Mouse (Mus musculus) hindbrain, embryonic 14.5 days (tissue): ENCODE data around the gene Cpsf6. TPM values are rescaled to one million over a fixed set of nuclear protein-coding genes. Genes with fewer than 3 reads are reported as not detected.

ENCODE experiments used
- ATAC-seq: fragments of 200-750 bp; cut with Nextera tagmentation; 2 replicates; pipeline ENCODE4 v1.8.0; 2017; ENCODE audit warnings: moderate number of reproducible peaks, mild to moderate bottlenecking, moderate TSS enrichment, moderate library complexity; ENCODE audit not compliant: low FRiP score
- DNase-seq: peaks from one replicate; pipeline ENCODE4 v3.0.0-alpha.2; 2015; ENCODE audit warnings: low spot score
- H3K27ac ChIP-seq: fragments of 300-500 bp; sonication (generic); 2 replicates; pipeline ENCODE4 v1.5.1; 2014; ENCODE audit warnings: mild to moderate bottlenecking, moderate library complexity
- H3K27me3 ChIP-seq: fragments of 300-500 bp; sonication (generic); 2 replicates; pipeline ENCODE4 v1.6.1; 2014; ENCODE audit warnings: mild to moderate bottlenecking, low read length, mixed read lengths; ENCODE audit not compliant: control insufficient read depth, insufficient read depth
- H3K36me3 ChIP-seq: fragments of 300-500 bp; sonication (generic); replicated peaks from 2 replicates; pipeline ENCODE4 v1.6.1; 2014; ENCODE audit not compliant: control insufficient read depth, insufficient read depth
- H3K4me1 ChIP-seq: fragments of 300-500 bp; sonication (generic); replicated peaks from 2 replicates; pipeline ENCODE4 v1.6.1; 2014; ENCODE audit warnings: antibody characterized with exemption, low read length, mixed read lengths; ENCODE audit not compliant: control insufficient read depth, insufficient read depth
- H3K4me2 ChIP-seq: fragments of 300-500 bp; sonication (generic); replicated peaks from 2 replicates; pipeline ENCODE4 v1.6.1; 2014; ENCODE audit warnings: mild to moderate bottlenecking, moderate library complexity
- H3K4me3 ChIP-seq: fragments of 300-500 bp; sonication (generic); replicated peaks from 2 replicates; pipeline ENCODE4 v1.5.1; 2014; ENCODE audit warnings: mild to moderate bottlenecking, low read length
- H3K9ac ChIP-seq: fragments of 300-500 bp; sonication (generic); 2 replicates; pipeline ENCODE4 v1.6.1; 2014
- H3K9me3 ChIP-seq: fragments of 300-500 bp; sonication (generic); 2 replicates; pipeline ENCODE4 v1.6.1; 2016; ENCODE audit warnings: low read length; ENCODE audit not compliant: control insufficient read depth
- WGBS: fragments of 180-500 bp; shearing (Covaris S2); extraction: QIAGEN DNeasy Blood & Tissue Kit; methylation state at CpG from one replicate; pipeline ENCODE4 v1.1.7; 2014; 5-methylcytosine and 5-hydroxymethylcytosine counted together
- polyA plus RNA-seq: library from polyadenylated mRNA; unstranded; fragments of >200 nt; fragmentation: Nextera tagmentation; extraction: Ambion mirVana; gene quantifications from 2 replicates; pipeline ENCODE4 v1.2.1, GENCODE M21; 2014

Gene Cpsf6
- polyA plus RNA-seq: 152 and 168 TPM in 2 replicates

DNA sequence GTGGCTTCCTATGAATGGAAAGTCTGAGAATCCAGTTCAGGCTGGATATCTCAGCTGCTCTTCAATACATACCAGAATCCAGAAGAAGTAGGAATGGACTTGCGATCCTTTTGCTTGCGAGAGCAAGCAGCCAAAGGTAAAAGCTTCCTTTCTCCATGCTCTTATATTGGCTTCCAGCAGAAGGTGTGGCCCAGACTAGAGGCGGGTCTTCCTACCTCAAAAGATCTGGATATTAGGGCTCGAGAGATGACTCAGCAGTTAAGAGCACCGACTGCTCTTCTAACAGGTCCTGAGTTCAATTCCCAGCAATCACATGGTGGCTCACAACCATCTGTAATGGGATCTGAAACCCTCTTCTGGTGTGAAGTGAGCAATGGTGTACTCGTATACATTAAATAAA lies at the start of gene Cpsf6:
TSS of gene Cpsf6 (minus strand) at position 108 of the 400 bp plus-strand sequence.
- WGBS: 89% methylated on average over 6 of the region's 6 CpGs
- DNase-seq (no peak), ATAC-seq (no peak)

DNA sequence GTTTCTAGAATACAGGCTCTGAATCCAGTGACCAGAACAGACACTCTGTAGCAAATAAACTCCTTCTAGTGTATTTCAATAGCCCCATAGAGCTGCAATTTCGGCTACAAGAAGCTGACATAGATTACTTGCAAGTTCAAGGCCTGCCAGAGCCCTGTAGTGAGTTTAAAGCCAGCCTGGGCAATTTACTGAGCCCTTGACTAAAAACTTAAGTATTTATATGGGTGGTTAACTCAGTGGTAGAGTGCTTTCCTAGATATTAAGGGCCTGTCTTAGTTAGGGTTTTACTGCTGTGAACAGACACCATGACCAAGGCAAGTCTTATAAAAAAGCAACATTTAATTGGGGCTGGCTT lies 46.8 kb upstream of the Cpsf6 start:
- Histone ChIP-seq H3K27me3 (no peaks in the 10 kb centered on the region), H3K4me2 (no peak overlapping the region), H3K4me3 (no peak overlapping the region), H3K4me1 (peaks cover 5% of the 10 kb centered on the region; the same call in 1 of the 2 replicates), H3K27ac (no peak overlapping the region), H3K36me3 (no peaks in the 10 kb centered on the region), H3K9me3 (no peaks in the 10 kb centered on the region), H3K9ac (no peak overlapping the region)
- 95% methylated on average over 1 of the region's 1 CpGs for WGBS
- no peak for DNase-seq
- ATAC-seq: no peak

More for the DNA sequence above, at the start of gene Cpsf6:
- Histone ChIP-seq H3K36me3 (no peaks in the 10 kb centered on the region), H3K9me3 (no peaks in the 10 kb centered on the region), H3K27me3 (no peaks in the 10 kb centered on the region), H3K9ac (no peak within 1 kb of the TSS), H3K4me3 (no peak within 1 kb of the TSS), H3K4me1 (peaks cover 5% of the 10 kb centered on the region), H3K4me2 (no peak within 1 kb of the TSS), H3K27ac (no peak within 1 kb of the TSS)

DNA sequence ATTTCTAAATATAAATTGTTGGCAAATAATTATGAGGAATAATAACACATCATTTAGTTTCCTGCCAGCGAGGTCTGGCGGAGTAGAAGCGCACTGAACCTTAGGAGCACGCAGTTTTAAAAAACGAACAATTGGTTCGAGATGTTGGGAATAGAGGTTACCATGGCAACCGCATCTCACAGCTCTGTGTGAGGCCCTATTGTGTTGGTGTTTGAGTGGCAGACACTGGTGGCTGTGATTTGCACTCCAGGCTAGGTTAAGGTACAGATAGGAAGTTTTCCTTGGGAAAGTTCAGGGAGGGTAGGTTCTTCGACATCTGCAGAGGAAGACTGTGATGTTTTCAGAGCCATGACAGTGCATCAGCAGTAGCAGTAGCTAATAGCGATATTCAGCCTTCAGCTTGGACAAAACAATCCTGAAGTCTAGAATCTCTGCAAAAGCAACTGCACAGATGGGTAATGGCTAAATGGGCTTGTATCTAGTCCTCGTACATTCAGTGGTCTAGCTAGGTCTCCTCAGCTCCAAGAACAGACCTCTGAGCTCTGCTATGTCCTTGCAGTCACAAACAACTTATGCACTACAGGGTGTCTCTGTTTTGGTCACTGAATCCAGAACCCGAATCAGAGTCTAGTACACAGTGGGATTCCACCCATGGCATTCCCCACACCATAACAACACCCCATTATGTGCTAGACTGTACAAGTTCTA lies 46.2 kb upstream of the Cpsf6 start:
- no peaks in the 10 kb centered on the region for H3K36me3 ChIP-seq
- H3K9me3 ChIP-seq: no peaks in the 10 kb centered on the region
- ATAC-seq (peak; percentile 83), DNase-seq (peak; percentile 70)
- H3K27me3 ChIP-seq: no peaks in the 10 kb centered on the region
- no peak overlapping the region for H3K27ac ChIP-seq
- 18% methylated on average over 11 of the region's 11 CpGs for WGBS
- no peak overlapping the region for H3K9ac ChIP-seq
- peaks cover 5% of the 10 kb centered on the region; the same call in 1 of the 2 replicates for H3K4me1 ChIP-seq
- no peak overlapping the region for H3K4me3 ChIP-seq
- 0 out of 2 replicates have a peak overlapping the region, but pooled peaks have one; percentile 6 for H3K4me2 ChIP-seq

DNA sequence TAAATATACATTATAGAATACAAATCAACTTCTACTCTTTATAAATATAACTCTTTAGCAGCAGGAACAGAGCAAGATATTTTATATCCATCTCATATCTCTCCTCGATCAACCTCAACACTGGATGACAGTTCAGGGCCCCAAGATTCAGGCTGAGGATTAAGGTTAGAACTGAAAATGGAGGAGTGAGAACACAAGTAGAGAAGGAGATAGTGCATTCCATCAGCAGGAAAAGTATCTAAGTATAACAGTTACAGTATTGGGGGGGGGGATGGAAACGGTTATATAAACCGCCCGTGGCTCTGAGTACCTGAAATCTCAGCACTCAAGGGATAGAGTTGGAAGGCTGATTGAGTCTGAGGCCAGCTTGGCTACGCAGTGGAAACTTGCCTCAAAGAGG lies 45.2 kb upstream of the Cpsf6 start:
- Histone ChIP-seq H3K9me3 (no peaks in the 10 kb centered on the region), H3K36me3 (no peaks in the 10 kb centered on the region), H3K4me1 (peaks cover 5% of the 10 kb centered on the region; the same call in 1 of the 2 replicates), H3K4me3 (no peak overlapping the region), H3K9ac (no peak overlapping the region), H3K27ac (no peak overlapping the region), H3K4me2 (no peak overlapping the region), H3K27me3 (no peaks in the 10 kb centered on the region)
- WGBS: 89% methylated on average over 5 of the region's 5 CpGs
- DNase-seq (no peak), ATAC-seq (no peak)

DNA sequence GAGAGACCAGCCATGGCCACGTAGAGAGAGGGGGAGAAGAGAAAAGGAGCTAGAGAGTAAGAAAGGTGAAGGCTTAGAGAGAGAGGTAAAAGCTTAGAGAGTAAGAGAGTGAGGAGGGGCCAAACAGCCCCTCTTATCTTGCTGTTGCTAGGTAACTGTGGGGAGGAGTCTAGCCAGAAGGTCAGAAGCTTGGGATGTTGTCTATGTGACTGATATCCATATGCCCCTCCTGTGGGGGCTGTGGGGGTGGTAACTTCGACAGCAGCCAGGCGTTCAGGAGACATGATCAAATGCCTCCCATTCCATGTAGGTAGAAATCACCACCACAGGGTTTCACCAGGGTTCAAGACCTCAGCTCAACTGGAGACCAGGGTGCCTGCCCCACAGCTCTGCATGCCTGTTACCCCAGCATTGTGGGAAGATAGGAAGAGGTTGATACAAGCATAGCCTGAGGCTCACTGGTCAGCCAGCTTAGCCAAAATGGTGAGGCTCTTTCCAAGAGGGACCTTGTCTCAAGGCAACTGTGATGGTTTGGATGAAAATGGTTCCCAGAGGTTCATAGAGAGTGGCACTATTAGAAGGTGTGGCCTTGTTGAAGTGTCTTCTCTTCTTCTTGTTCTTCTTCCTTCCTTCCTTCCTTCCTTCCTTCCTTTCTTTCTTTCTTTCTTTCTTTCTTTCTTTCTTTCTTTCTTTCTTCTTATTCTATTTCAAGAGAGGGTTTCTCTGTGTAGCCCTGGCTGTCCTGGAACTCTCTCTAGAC lies 44.5 kb upstream of the Cpsf6 start:
- no peak for DNase-seq
- no peak overlapping the region for H3K27ac ChIP-seq
- no peak overlapping the region for H3K9ac ChIP-seq
- 56% methylated on average over 3 of the region's 3 CpGs for WGBS
- H3K9me3 ChIP-seq: no peaks in the 10 kb centered on the region
- no peak overlapping the region for H3K4me2 ChIP-seq
- no peaks in the 10 kb centered on the region for H3K27me3 ChIP-seq
- no peak for ATAC-seq
- H3K4me1 ChIP-seq: peaks cover 5% of the 10 kb centered on the region; the same call in 1 of the 2 replicates
- no peaks in the 10 kb centered on the region for H3K36me3 ChIP-seq
- no peak overlapping the region for H3K4me3 ChIP-seq

DNA sequence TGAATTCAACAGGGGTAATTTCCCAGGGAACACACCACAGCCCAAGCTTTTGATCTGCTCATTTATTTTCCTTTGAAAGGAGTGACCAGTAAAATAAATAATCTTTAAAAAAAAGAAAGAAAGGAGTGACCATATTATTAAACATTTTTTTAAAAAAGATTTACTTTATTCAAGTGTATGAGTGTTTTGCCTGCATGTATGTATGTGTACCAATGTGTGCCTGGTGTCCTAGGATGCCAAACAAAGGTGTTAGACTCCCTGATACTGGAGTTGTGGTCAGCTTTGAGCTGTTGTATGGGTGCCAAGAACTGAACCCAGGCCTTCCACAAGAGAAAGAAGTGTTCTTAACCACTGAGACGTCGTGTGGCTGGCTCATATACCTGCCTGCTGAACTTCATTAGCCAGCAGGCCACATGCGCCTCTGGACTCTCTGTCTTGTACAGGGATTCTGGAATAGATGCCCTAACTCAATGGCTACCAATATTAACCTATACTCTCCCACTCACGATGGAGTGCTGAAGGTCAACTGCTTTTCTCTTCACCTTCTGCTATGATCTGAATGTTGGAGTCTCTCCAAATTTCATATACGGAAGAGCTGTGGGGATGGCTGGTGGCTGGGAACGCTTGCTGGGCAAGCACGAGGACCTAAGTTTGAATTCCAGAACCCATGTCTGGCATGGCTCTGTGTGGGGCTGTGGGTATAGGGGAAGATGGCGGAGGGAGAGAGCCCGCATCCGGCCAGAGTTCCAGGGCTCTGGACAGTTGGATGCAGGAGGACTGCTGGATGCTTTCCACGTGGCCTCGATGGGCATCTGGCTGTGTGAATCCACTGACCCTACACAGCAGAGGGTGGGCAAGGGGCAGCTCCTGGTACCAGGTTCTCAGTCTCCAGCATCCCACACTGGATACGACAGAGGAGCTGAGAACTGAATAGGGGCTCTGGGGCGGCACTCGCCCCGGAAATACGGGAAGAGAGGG lies 43.5 kb upstream of the Cpsf6 start:
- H3K4me3 ChIP-seq: no peak overlapping the region
- no peak overlapping the region for H3K4me2 ChIP-seq
- H3K9ac ChIP-seq: no peak overlapping the region
- no peaks in the 10 kb centered on the region for H3K27me3 ChIP-seq
- DNase-seq: no peak
- no peak for ATAC-seq
- WGBS: 85% methylated on average over 17 of the region's 17 CpGs
- peaks cover 6% of the 10 kb centered on the region for H3K4me1 ChIP-seq
- H3K27ac ChIP-seq: no peak overlapping the region
- H3K36me3 ChIP-seq: no peaks in the 10 kb centered on the region
- no peaks in the 10 kb centered on the region for H3K9me3 ChIP-seq

DNA sequence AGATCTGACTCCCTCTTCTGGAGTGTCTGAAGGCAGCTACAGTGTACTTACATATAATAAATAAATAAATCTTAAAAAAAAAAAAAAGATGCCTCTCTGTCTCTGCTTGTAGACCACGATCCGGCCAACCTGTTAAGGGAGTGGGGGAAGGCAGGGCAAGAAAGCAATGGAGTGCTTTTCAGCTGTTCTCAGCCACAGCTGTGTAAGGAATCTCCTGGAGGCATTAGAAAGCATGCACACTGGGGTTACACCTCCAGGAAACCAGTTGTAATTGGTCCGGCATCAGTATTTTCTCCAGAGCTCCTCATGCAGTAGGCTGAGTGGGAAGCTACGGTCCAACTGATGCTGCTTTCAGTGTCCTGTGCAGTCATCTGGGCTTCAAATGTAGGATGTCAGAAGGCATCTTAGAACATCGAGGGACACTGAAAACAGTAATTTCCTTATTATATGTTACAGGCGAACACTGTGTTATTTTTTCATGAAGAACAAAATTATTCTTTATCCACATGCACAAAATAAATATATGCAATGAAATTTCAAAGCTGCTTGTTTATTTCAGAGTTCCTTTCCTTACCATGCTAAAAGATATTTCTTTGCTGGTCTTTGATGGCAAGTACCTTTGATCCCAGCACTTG lies 42.5 kb upstream of the Cpsf6 start:
- ATAC-seq (no peak), DNase-seq (no peak)
- Histone ChIP-seq H3K9me3 (no peaks in the 10 kb centered on the region), H3K4me3 (no peak overlapping the region), H3K4me1 (peaks cover 15% of the 10 kb centered on the region), H3K27me3 (no peaks in the 10 kb centered on the region), H3K36me3 (no peaks in the 10 kb centered on the region), H3K9ac (no peak overlapping the region), H3K4me2 (no peak overlapping the region), H3K27ac (no peak overlapping the region)
- 83% methylated on average over 6 of the region's 6 CpGs for WGBS

DNA sequence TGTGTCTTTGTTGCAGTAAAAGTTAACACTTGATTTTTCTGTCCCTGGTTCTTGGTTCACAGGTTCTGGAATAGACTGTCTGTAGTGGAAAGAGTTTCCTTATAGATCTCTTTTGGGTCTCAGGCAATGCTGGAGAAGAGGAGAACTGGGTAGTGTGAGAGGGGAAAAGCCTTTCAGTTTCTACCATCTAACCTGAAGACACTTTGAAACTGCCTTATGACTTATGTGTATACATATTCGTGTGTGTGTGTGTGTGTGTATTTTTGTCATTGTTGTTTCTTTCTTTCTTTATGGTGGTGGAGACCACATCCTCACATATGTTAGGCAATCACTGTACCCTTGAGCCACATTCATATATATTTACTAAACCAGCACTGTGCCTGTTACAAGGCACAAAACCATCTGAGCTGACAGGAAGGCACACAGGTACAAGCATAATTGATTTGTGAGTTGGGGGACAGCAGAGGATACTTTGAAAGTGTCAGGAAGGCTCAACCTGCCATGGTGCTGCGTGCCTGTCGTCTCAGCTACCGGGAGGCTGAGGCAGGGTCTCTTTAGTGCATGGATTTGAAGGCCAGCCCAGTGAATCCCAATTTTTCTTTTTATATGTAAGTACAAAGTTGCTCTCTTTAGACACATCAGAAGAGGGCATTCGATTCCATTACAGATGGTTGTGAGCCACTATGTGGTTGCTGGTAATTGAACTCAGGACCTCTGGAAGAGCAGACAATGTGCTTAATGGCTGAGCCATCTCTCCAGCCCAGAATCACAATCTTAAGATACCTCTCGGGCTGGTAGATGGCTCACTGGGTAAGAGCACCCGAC lies 41.7 kb upstream of the Cpsf6 start:
- no peak overlapping the region for H3K4me3 ChIP-seq
- no peak overlapping the region for H3K27ac ChIP-seq
- ATAC-seq (no peak), DNase-seq (no peak)
- H3K4me1 ChIP-seq: peaks cover 17% of the 10 kb centered on the region
- H3K36me3 ChIP-seq: no peaks in the 10 kb centered on the region
- no peak overlapping the region for H3K4me2 ChIP-seq
- no peaks in the 10 kb centered on the region for H3K27me3 ChIP-seq
- 86% methylated on average over 7 of the region's 7 CpGs for WGBS
- no peak overlapping the region for H3K9ac ChIP-seq
- no peaks in the 10 kb centered on the region for H3K9me3 ChIP-seq
